In genomic region chr14:23563180-23563579, GRCm38 (mm10) we compare ENCODE assay signal across 21 mouse cellular contexts.
A peak's percentile ranks its signal among the peaks of the same experiment; 100 is the strongest.
DNase-seq lines count a peak whose midpoint lies in the region; ATAC-seq and TF ChIP-seq lines count a peak whose summit lies in the region.
"Had no signal": no experiment of that assay in that cellular context is flagged by ENCODE, and none has a peak within 500 bp of the region (broad histone marks: within the 10 kb centered on the region; RNA-seq: fewer than 3 reads in every experiment).

No protein-coding gene starts in this region.

- H3K4me1 ChIP-seq in CH12.LX (ENCODE audit: control insufficient read depth in 1 of 2, insufficient read depth in 2 of 2) (peaks cover 0 to 20% of the 10 kb centered on the region in 2 experiments; a peak in 2 of 4 replicates), ES-E14 (ENCODE audit: control insufficient read depth in 2 of 2, insufficient read depth in 2 of 2, low read length in 2 of 2, poor library complexity in 1 of 2) (peaks cover 0 to 2% of the 10 kb centered on the region in 2 experiments; a peak in 1 of 4 replicates)
- H3K4me1 ChIP-seq in heart, embryonic 11.5 days (ENCODE audit: control insufficient read depth, insufficient read depth, low read length) = no peaks in the 10 kb centered on the region
- peaks cover 5% of the 10 kb centered on the region; the same call in 1 of the 2 replicates for H3K4me1 ChIP-seq in hindbrain, embryonic 12.5 days
- H3K4me1 ChIP-seq: embryonic facial prominence, embryonic 10.5 days; embryonic facial prominence, embryonic 12.5 days had no signal

- ATAC-seq in heart, embryonic 11.5 days (replicated peaks; ENCODE audit: insufficient number of reproducible peaks, low FRiP score, low TSS enrichment) = no peak
- ATAC-seq in hindbrain, embryonic 12.5 days (ENCODE audit: low FRiP score) = no peak
- ATAC-seq: CD4-positive, CD25-positive, alpha-beta regulatory T cell, adult 4 months; forebrain, embryonic 13.5 days; forebrain, embryonic 15.5 days; forebrain, postnatal 0 days had no signal

- H3K36me3 ChIP-seq in CH12.LX (replicated peaks in 1 of 2; ENCODE audit: control insufficient read depth in 1 of 2, insufficient read depth in 1 of 2, low read length in 1 of 2) = no peaks in the 10 kb centered on the region
- H3K36me3 ChIP-seq in ES-E14 (ENCODE audit: control insufficient read depth, insufficient read depth, low read length, poor library complexity, severe bottlenecking) = no peaks in the 10 kb centered on the region
- H3K36me3 ChIP-seq in heart, embryonic 11.5 days (ENCODE audit: control insufficient read depth, insufficient read depth, low read length) = no peaks in the 10 kb centered on the region
- no peaks in the 10 kb centered on the region for H3K36me3 ChIP-seq in hindbrain, embryonic 12.5 days
- H3K36me3 ChIP-seq: embryonic facial prominence, embryonic 10.5 days; embryonic facial prominence, embryonic 12.5 days; forebrain, embryonic 15.5 days had no signal

- dilution Hi-C loops in CH12.LX (cut with MboI; ENCODE audit: extremely low pct_ligation_motif_present, extremely low pct_unique_long_range_greater_than_20kb, low sequenced_read_pairs) = no loop called here

- H3K4me3 ChIP-seq in CH12.LX (replicated peaks in 1 of 3; ENCODE audit: low read depth in 2 of 3, low read length in 2 of 3, poor library complexity in 1 of 3) = no peak overlapping the region
- H3K4me3 ChIP-seq in ES-E14 (ENCODE audit: insufficient read depth in 1 of 2, low read depth in 1 of 2, low read length in 2 of 2, poor library complexity in 1 of 2, severe bottlenecking in 1 of 2) = no peak overlapping the region
- H3K4me3 ChIP-seq in heart, embryonic 11.5 days (ENCODE audit: low read depth, low read length) = no peak overlapping the region
- H3K4me3 ChIP-seq in hindbrain, embryonic 12.5 days = no peak overlapping the region
- H3K4me3 ChIP-seq: embryonic facial prominence, embryonic 10.5 days; embryonic facial prominence, embryonic 12.5 days; forebrain, embryonic 13.5 days; forebrain, embryonic 15.5 days had no signal

- WGBS in heart, embryonic 11.5 days (ENCODE audit: insufficient replicate concordance) = 63% methylated on average over 2 of the region's 2 CpGs
- WGBS in hindbrain, embryonic 12.5 days = 63% methylated on average over 2 of the region's 2 CpGs

- TF ChIP-seq POLR2A in CH12.LX (IDR thresholded peaks at IDR 0.05; ENCODE audit: low read depth, low read length) = no peak

- no peak for TF ChIP-seq EP300 in CH12.LX (IDR thresholded peaks at IDR 0.05; ENCODE audit: low read length)

- peaks cover 5% of the 10 kb centered on the region for H3K9me3 ChIP-seq in CH12.LX (replicated peaks; ENCODE audit: low read length)
- H3K9me3 ChIP-seq in ES-E14 (ENCODE audit: control insufficient read depth, insufficient read depth, low read depth, low read length) = no peaks in the 10 kb centered on the region
- H3K9me3 ChIP-seq in heart, embryonic 11.5 days (replicated peaks; ENCODE audit: control insufficient read depth, low read length) = no peaks in the 10 kb centered on the region
- H3K9me3 ChIP-seq in hindbrain, embryonic 12.5 days (replicated peaks) = no peaks in the 10 kb centered on the region
- H3K9me3 ChIP-seq: embryonic facial prominence, embryonic 10.5 days; embryonic facial prominence, embryonic 12.5 days; forebrain, embryonic 15.5 days had no signal

- in situ Hi-C loops in CH12.LX (cut with MboI; ENCODE audit: low pct_ligation_motif_present, low pct_unique_long_range_greater_than_20kb, low sequenced_read_pairs) = no loop called here
- in situ Hi-C loops in ES-E14 (cut with MboI; ENCODE audit: low sequenced_read_pairs in 2 of 2, unreplicated experiment in 2 of 2) = no loop called here

- H3K9ac ChIP-seq in CH12.LX (ENCODE audit: insufficient read depth, low read depth) (no peak overlapping the region), ES-E14 (ENCODE audit: insufficient read depth, low read depth, low read length, poor library complexity, severe bottlenecking) (no peak overlapping the region)
- H3K9ac ChIP-seq in heart, embryonic 11.5 days (ENCODE audit: low read depth, low read length) = no peak overlapping the region
- H3K9ac ChIP-seq in hindbrain, embryonic 12.5 days = no peak overlapping the region
- H3K9ac ChIP-seq: embryonic facial prominence, embryonic 12.5 days; forebrain, embryonic 13.5 days; forebrain, embryonic 15.5 days; forebrain, postnatal 0 days had no signal

- H3K4me2 ChIP-seq in CH12.LX (ENCODE audit: insufficient read depth, low read depth, poor library complexity, severe bottlenecking) = no peak overlapping the region
- no peak overlapping the region for H3K4me2 ChIP-seq in heart, embryonic 11.5 days
- H3K4me2 ChIP-seq in hindbrain, embryonic 12.5 days (replicated peaks) = no peak overlapping the region
- H3K4me2 ChIP-seq: embryonic facial prominence, embryonic 12.5 days; forebrain, embryonic 13.5 days; forebrain, embryonic 15.5 days had no signal

- no peak for TF ChIP-seq CTCF in CH12.LX (conservative IDR thresholded peaks at IDR 0.05 in 1 of 2, IDR thresholded peaks at IDR 0.05 in 1 of 2; ENCODE audit: low read depth in 2 of 2, low read length in 2 of 2)

- H3K27ac ChIP-seq in CH12.LX (ENCODE audit: insufficient read depth, low read depth) (no peak overlapping the region), ES-E14 (ENCODE audit: insufficient read depth, low read depth, low read length, poor library complexity, severe bottlenecking) (no peak overlapping the region)
- no peak overlapping the region for H3K27ac ChIP-seq in heart, embryonic 11.5 days (ENCODE audit: low read depth, low read length)
- no peak overlapping the region for H3K27ac ChIP-seq in hindbrain, embryonic 12.5 days
- H3K27ac ChIP-seq: embryonic facial prominence, embryonic 10.5 days; embryonic facial prominence, embryonic 12.5 days; forebrain, embryonic 13.5 days; forebrain, embryonic 15.5 days had no signal

- no peak for TF ChIP-seq RAD21 in CH12.LX (IDR thresholded peaks at IDR 0.05; ENCODE audit: low read depth, low read length)

- H3K79me2 ChIP-seq in CH12.LX (replicated peaks; ENCODE audit: control insufficient read depth, extremely low read depth, insufficient read depth, poor library complexity, severe bottlenecking) = no peaks in the 10 kb centered on the region

- peak; percentile 23 for DNase-seq in CH12.LX (ENCODE audit: extremely low read depth)
- peak; percentile 20 for DNase-seq in ES-E14 (ENCODE audit: low read depth, low spot score)
- peak; percentile 64 for DNase-seq in ZHBTc4 (ENCODE audit: low read depth, low spot score)
- DNase-seq: adrenal gland, adult 2 months; adrenal gland, postnatal 10 days; adrenal gland, postnatal 25 days; B cell, adult 2 months; cerebellum, adult 11 months; cerebellum, adult 18-20 months; cerebellum, adult 8-10 months; cerebellum, adult 9-11 months; cerebellum, postnatal 14 days; cerebellum, postnatal 36 days; forebrain, postnatal 0 days had no signal

- no peaks in the 10 kb centered on the region for H3K27me3 ChIP-seq in CH12.LX (replicated peaks)
- no peaks in the 10 kb centered on the region for H3K27me3 ChIP-seq in heart, embryonic 11.5 days (ENCODE audit: control insufficient read depth, insufficient read depth, low read length)
- H3K27me3 ChIP-seq in hindbrain, embryonic 12.5 days = no peaks in the 10 kb centered on the region
- H3K27me3 ChIP-seq: embryonic facial prominence, embryonic 12.5 days; forebrain, embryonic 13.5 days; forebrain, embryonic 15.5 days had no signal

TF ChIP-seq in CH12.LX, 34 proteins besides CTCF, POLR2A, EP300 and RAD21 (continues in another document):
- TF ChIP-seq NRF1 (IDR thresholded peaks at IDR 0.05; ENCODE audit: low read depth, low read length) (no peak), MAX (IDR thresholded peaks at IDR 0.05; ENCODE audit: low read length) (no peak), HCFC1 (IDR thresholded peaks at IDR 0.05; ENCODE audit: low read depth, low read length) (no peak), ETS1 (conservative IDR thresholded peaks at IDR 0.05; ENCODE audit: low read depth, low read length) (no peak), MYC (IDR thresholded peaks at IDR 0.05; ENCODE audit: low read depth, low read length) (no peak), GABPA (IDR thresholded peaks at IDR 0.05; ENCODE audit: insufficient replicate concordance, low read depth, low read length) (no peak), ZKSCAN1 (IDR thresholded peaks at IDR 0.05; ENCODE audit: borderline replicate concordance, low read depth, low read length) (no peak), PAX5 (IDR thresholded peaks at IDR 0.05; ENCODE audit: low read length) (no peak), MEF2A (IDR thresholded peaks at IDR 0.05; ENCODE audit: borderline replicate concordance, low read depth, low read length) (no peak), ZC3H11A (IDR thresholded peaks at IDR 0.05; ENCODE audit: low read depth, low read length) (no peak), IRF4 (IDR thresholded peaks at IDR 0.05; ENCODE audit: low read depth, low read length) (no peak), MXI1 (IDR thresholded peaks at IDR 0.05; ENCODE audit: low read depth, low read length) (no peak), JUND (conservative IDR thresholded peaks at IDR 0.05; ENCODE audit: low read depth, low read length) (no peak), JUN (IDR thresholded peaks at IDR 0.05; ENCODE audit: insufficient read depth, low read depth, low read length) (no peak)

TF ChIP-seq in ES-E14, 5 proteins besides CTCF, POLR2A, EP300 and RAD21:
- TF ChIP-seq HCFC1 (IDR thresholded peaks at IDR 0.05; ENCODE audit: borderline replicate concordance, insufficient read depth, low read length) (no peak), ZNF384 (IDR thresholded peaks at IDR 0.05; ENCODE audit: low read depth, low read length) (no peak), MAFK (IDR thresholded peaks at IDR 0.05; ENCODE audit: insufficient read depth, low read depth, low read length) (no peak), CHD2 (IDR thresholded peaks at IDR 0.05; ENCODE audit: low read depth, low read length) (no peak), ZC3H11A (IDR thresholded peaks at IDR 0.05; ENCODE audit: borderline replicate concordance, low read depth, low read length) (no peak)
